Mouse (Mus musculus) MEL (cell line): ENCODE measurements at regions not wholly inside any gene's neighbourhood (a gene's known extent, or its start where the extent isn't known, plus 50 kb on each side); places are given as distances from the start of the nearest gene placed in this dataset.

Experiments
- BHLHE40 ChIP-seq: IDR thresholded peaks from 2 replicates; pipeline ENCODE4 v1.6.1; 2012; ENCODE audit warnings: low read depth, mild to moderate bottlenecking, inconsistent platforms, low read length, improper control_type of control experiment, borderline replicate concordance
- CTCF ChIP-seq, 3 experiments: IDR thresholded peaks in 2 of 3; conservative IDR thresholded peaks in 1 of 3; 2 replicates each; pipeline ENCODE4 v1.5.1; 2011 to 2012; ENCODE audit warnings: low read length in 3 of 3, low read depth in 2 of 3, mild to moderate bottlenecking in 2 of 3, improper control_type of control experiment in 1 of 3, inconsistent platforms in 1 of 3, mixed read lengths in 1 of 3, moderate library complexity in 1 of 3; ENCODE audit not compliant: control insufficient read depth in 1 of 3, insufficient read depth in 1 of 3, poor library complexity in 1 of 3, severe bottlenecking in 1 of 3
- E2F4 ChIP-seq: IDR thresholded peaks from 2 replicates; pipeline ENCODE4 v1.6.1; 2011; ENCODE audit warnings: low read depth, low read length, improper control_type of control experiment, borderline replicate concordance
- ELF1 ChIP-seq: IDR thresholded peaks from 2 replicates; pipeline ENCODE4 v1.6.1; 2014; ENCODE audit warnings: low read depth, mild to moderate bottlenecking, inconsistent platforms, low read length, improper control_type of control experiment, moderate library complexity
- EP300 ChIP-seq, 2 experiments: IDR thresholded peaks; 2 replicates each; pipeline ENCODE4 v1.6.1; 2011; ENCODE audit warnings: improper control_type of control experiment in 2 of 2, low read length in 2 of 2, low read depth in 1 of 2, mild to moderate bottlenecking in 1 of 2
- GATA1 ChIP-seq: IDR thresholded peaks from 2 replicates; pipeline ENCODE4 v1.6.1; 2011; ENCODE audit warnings: low read depth, low read length, improper control_type of control experiment
- MAFK ChIP-seq: IDR thresholded peaks from 2 replicates; pipeline ENCODE4 v1.6.1; 2011; ENCODE audit warnings: low read depth, mild to moderate bottlenecking, low read length, improper control_type of control experiment, borderline replicate concordance
- NELFE ChIP-seq: IDR thresholded peaks from 2 replicates; pipeline ENCODE4 v1.6.1; 2011; ENCODE audit warnings: low read depth, low read length, improper control_type of control experiment
- POLR2A ChIP-seq, 2 experiments: IDR thresholded peaks; 2 replicates each; pipeline ENCODE4 v1.6.1; 2011 to 2012; ENCODE audit warnings: low read length in 2 of 2, mild to moderate bottlenecking in 2 of 2, control low read depth in 1 of 2, improper control_type of control experiment in 1 of 2, low read depth in 1 of 2, moderate library complexity in 1 of 2; ENCODE audit not compliant: control insufficient read depth in 1 of 2, insufficient read depth in 1 of 2, poor library complexity in 1 of 2
- SIN3A ChIP-seq: IDR thresholded peaks from 2 replicates; pipeline ENCODE4 v1.6.1; 2012; ENCODE audit warnings: low read length, improper control_type of control experiment, inconsistent platforms
- TAL1 ChIP-seq: IDR thresholded peaks from 2 replicates; pipeline ENCODE4 v1.6.1; 2012; ENCODE audit warnings: mild to moderate bottlenecking, inconsistent platforms, low read length, moderate library complexity, mixed read lengths
- ZC3H11A ChIP-seq: IDR thresholded peaks from 2 replicates; pipeline ENCODE4 v1.6.1; 2012; ENCODE audit warnings: low read depth, mild to moderate bottlenecking, inconsistent platforms, low read length, improper control_type of control experiment
- ZMIZ1 ChIP-seq: IDR thresholded peaks from 2 replicates; pipeline ENCODE4 v1.6.1; 2012; ENCODE audit warnings: low read depth, mild to moderate bottlenecking, inconsistent platforms, low read length, improper control_type of control experiment, moderate library complexity

GRCm38 (mm10) chr1:61118071-61118470, 140.3 kb downstream of the Icos start:
- TF ChIP-seq NELFE (no peak), CTCF (IDR thresholded peaks at IDR 0.05 in 2 of 3, conservative IDR thresholded peaks at IDR 0.05 in 1 of 3; ENCODE audit: control insufficient read depth in 1 of 3, insufficient read depth in 1 of 3, low read depth in 2 of 3, low read length in 3 of 3, poor library complexity in 1 of 3, severe bottlenecking in 1 of 3) (no peak), ELF1 (no peak), EP300 (IDR thresholded peaks at IDR 0.05; ENCODE audit: low read depth in 1 of 2, low read length in 2 of 2) (no peak), E2F4 (no peak), SIN3A (no peak), POLR2A (IDR thresholded peaks at IDR 0.05; ENCODE audit: control insufficient read depth in 1 of 2, insufficient read depth in 1 of 2, low read depth in 1 of 2, low read length in 2 of 2, poor library complexity in 1 of 2) (no peak), GATA1 (no peak), BHLHE40 (no peak), MAFK (no peak), ZMIZ1 (no peak), TAL1 (no peak), ZC3H11A (no peak)
